Mouse (Mus musculus) gastrocnemius, postnatal 4 days (tissue): ENCODE results near the gene Sncb. TPM values are rescaled to one million over a fixed set of nuclear protein-coding genes. Genes with fewer than 3 reads are reported as not detected.
A peak's percentile ranks its signal among the peaks of the same experiment; 100 is the strongest.
"Not testable (repeated sequence)": the region's sequence is repeated elsewhere in the genome, so short reads cannot be mapped to it uniquely, and the experiment has no call there.

Source experiments
- DNase-seq, 2 experiments: peaks; one replicate each; pipeline ENCODE4 v3.0.0; 2021 to 2022; ENCODE audit warnings: low spot score in 2 of 2, mixed read lengths in 2 of 2
- long read RNA-seq, 2 experiments: library from polyadenylated mRNA; stranded (forward); transcript quantifications; one replicate each; pipeline ENCODE4 v2.0.0; 2021
- total RNA-seq, 2 experiments: library from RNA; stranded (reverse); gene quantifications; 2 replicates each; pipeline ENCODE4 v1.2.3; 2021

The Sncb gene
- total RNA-seq = under 1 TPM in 1 of 2 experiments, not detected in 1; 0.20 TPM
- long read RNA-seq, experiment 1 = 0 reads
- long read RNA-seq, experiment 2 = 0 reads

DNA sequence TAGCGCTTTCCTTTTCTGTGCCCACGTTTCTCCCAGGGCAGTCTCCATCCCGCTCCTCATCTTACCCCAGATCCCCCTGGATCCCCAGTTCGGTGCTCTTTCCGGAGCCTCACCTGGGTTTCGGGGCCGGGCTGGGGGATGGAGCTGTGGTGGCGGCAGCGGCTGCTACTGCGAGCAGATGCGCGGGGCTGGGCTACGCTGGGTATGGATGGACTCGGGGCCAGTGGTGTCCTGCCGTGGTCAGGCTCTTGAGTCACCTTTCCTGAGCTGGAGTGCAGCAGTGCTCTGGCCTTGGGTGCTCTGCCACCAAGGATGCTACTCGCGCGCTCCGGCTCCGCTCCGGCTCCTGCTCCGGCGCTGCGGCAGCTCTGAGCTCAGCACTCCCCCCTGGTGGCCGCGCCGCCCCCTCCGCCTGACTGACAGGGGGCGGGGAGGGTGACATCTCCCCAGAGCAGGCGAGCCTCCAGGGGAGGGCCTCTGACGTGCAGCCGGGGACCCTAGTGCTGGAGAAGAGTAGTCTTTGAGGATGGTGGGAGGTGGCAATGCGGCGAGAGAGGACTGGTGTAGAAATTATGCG is at the start of gene Sncb:
Gene Sncb, minus strand, starts transcription at position 404 of the 577 bp plus-strand sequence.
- DNase-seq = peak in 1 of 2 experiments; percentile 46

DNA sequence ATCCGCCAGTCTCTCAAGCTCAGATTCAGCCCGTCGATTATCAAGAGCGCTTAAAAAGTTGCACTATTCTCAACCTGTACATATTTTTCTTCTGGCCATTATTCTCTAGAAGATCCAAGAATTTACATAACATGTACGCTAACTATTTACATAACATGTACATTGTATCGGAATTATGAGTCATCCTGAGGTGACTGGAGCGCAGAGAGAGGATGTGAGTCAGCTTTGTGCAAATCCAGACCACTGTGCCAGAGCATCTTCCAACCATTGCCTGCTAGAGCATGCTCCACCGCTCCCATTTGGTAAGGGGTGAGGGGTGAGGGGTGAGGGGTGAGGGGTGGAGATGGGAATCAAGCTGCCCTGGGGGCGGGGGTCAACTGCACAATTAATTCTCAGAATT is 47.0 kb upstream of the Sncb start:
- DNase-seq = no peak

DNA sequence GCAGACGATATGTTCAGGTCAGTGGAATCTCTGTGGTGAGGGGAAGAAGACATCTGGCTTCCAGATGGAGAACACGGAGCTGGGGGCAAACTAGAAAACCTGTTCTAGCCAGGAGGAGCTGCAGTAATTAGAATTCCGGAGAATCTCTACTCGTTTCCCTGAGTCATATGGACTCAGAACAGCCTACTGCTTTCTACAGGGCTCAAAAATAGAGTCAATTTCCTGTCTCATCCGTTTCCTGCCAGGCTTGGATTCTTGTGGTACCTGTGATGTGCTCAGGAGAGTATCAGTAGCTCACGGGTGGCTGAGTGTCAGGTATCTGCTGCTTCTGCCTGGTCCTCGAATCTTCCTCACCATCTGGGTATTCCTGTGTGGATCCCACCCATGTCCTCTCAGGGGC is 45.1 kb upstream of the Sncb start:
- no peak for DNase-seq

DNA sequence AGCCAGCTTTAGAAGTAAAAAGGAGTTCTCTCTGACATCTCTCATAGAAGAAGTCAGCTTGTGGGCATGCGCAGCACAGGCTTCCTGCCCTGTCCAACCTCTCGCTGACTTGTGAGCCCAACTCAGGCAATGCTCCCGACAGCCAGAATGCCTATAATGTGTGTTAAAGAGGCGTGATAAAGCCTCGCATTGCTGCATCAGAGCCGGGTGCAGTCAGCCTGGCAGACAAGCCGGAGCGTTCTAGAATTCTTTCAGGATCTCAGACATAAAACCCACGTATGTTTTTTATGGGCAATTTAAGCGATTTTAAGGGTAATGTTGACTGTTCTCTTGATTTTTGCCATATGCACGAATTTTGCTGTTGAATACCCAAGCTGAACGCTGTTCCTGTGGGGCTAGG is 41.7 kb upstream of the Sncb start:
- no peak for DNase-seq

DNA sequence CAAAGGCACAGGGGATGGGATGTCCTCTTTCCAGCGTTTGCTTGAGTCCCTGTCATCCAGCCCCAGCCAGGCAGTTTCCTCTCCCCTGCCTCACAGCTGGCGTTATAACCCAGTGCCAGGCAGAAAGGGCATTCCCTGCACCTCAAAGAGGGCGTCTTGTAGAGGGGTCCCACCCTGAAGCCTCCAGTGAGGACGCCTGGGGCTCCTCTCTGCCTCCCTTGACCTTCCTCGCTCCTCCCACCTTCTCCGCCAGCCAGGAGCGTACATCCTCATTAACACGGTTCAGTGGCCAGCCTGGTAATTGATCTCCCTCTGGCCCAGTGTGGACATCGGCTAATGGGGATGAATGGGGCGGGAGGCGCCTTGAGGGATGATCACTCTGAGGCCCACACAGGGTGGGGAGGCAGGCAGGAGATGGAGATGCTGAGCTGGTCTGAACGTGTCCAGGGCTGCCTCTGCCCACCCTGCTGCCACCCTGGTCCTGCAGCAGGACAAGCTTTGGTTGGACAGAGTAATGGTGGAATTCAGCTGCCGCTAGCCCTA is 40.1 kb upstream of the Sncb start:
- DNase-seq = no peak

GRCm38 (mm10) chr13:54805134-54805838 is 38.9 kb upstream of the Sncb start:
- no peak for DNase-seq

- no peak for DNase-seq
These were observed 36.6 kb upstream of the Sncb start for GRCm38 (mm10) chr13:54803010-54803409.

DNA sequence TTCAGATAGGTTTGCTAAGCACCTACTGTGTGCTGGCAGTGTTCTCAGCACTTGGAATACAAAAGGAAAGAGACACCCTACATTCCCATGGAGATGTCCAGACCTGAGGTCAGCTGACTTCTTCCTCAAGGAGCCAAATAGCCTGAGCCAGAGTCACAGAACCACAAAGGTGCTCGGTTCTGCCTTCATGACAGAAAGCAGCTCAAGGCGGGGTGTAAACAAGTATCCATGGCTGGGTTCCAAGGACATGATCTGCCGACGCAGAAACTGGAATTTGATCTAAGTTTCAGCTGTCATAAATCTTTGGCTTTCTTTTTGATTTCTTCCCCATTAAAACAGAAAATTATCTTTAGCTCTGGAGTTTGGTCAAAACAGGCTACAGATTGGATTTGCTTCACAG is 33.8 kb upstream of the Sncb start:
- DNase-seq = no peak

- DNase-seq = peak; percentile 56 to 69
These were observed 33.3 kb upstream of the Sncb start for GRCm38 (mm10) chr13:54799701-54800100.

GRCm38 (mm10) chr13:54798740-54799139 is 32.3 kb upstream of the Sncb start:
- DNase-seq = no peak

DNA sequence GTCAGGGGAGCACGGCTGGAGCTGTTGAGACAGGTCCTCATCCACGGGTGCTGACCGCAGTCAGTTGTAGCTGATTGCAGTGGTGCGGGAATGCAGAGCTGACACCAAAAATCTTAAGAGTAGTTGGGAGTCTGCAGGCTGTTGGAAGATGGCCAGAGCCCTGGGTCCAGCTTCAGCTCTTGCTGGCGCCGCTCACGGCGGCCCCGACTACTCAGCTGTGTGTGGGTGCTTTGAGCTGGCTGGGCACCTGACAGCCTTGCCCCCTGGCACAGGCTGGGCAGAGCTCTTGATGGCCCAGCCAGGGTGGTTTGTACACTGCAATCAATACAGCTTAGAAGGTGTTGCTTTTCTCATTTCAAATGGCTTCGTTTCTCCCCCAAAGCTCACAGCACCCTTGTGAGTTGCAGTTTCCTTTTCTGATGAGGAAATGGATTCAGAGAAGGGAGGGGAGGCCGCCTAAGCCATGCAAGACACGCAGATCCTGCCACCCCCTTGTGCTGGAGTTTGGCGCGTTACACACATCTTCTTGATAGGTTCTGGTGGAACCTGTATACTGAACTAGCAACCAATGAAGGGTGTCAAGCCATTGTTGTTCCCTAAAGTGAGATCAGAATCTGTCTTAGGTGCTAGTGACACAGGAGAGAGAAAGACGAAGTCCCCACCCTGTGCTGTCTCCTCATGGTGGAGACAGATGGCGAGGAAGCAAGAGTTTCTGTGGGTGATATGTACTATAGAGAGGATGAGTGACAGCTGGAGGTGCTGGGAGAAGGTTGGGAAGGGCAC is 31.7 kb upstream of the Sncb start:
- DNase-seq = no peak

DNA sequence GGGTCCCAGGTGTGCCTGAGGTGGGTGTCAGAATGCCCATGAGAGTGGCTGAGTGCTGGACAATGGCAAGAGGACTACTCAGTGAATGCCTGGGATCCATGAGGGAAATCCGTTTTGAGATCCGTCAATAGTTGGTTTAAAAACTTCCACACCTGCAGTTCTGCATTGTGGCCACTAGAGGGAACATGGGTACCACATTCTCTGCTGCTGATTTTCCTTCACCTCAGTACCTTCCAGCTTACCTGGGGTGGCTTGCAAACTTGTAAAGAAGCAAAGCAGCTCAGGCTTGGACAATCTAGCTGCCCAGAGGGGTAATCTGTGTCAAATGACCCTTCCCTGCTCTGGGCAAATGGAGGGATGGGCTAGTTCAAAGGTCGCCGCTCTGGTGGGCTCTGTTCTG is 31.0 kb upstream of the Sncb start:
- DNase-seq = no peak

GRCm38 (mm10) chr13:54794843-54795242 is 28.4 kb upstream of the Sncb start:
- no peak for DNase-seq

DNA sequence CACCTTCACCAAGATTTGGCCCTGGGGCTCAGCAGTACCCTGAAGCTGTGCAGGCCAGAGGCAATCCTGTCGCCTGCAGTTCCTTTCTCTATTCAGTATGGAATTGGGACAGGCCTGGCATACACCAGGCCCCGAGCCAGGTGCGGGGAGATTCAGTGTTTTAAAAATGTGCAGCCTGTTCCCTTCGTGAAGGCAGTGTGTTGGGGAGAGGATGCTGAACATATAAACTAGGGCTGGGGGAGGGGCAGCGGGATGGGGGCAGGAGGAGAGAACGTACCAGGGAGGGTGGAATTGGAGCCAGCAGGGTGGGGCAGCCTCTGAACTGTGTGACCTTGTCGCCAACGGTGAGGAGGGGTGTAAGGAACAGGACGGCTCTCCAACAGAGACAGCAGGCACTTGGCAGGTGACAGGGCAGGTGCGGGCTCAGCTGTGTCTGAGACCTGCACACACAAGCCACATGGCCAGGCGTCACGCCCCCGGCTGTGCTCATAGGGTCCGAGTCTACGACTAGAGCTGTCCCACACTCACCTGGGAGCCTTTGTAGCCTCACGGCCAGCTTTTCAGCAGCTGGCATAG is 27.7 kb upstream of the Sncb start:
- no peak for DNase-seq

DNA sequence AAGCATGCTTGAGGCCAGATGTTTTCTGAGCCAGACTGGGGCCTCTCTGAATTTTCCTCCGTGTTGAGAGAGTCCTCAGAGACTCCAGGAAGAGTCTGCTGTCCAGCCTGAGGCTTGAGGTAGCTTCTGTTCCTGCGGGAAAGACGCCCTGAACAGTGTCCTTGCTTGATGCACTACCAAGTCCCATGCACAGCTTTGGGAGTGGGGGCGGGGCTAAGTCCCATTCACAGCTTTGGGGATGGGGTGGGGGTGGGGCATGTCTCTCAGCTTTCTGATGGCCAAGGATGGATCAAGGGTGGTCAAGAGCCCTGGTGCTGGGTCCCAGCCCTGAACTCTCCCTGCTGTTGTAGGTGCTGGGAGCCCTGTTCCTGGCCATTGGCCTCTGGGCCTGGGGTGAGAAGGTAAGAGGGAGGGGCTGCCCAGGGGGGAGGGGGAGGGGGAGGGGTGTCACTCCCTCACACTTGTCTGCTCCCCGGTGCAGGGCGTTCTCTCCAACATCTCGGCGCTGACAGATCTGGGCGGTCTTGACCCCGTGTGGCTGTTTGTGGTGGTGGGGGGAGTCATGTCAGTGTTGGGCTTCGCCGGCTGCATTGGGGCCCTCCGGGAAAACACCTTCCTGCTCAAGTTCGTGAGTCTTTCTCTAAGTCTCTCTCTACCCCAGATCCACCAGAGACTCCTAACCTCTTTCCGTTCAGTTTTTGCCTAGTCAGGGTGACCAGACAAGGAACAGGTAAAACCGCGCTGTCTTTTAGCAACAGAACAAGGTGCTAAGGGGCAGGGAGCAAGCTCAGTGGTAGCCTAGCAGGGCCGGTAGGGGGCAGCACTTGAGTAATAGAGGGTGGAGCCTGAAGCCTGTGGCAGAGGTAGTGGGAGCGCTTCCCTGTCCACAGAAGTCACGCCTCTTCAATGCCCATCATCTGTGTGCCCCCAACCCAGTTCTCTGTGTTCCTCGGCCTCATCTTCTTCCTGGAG is 26.1 kb upstream of the Sncb start:
- no peak for DNase-seq

GRCm38 (mm10) chr13:54789561-54790397 is 23.4 kb upstream of the Sncb start:
- DNase-seq = peak in 1 of 2 experiments; percentile 43

- DNase-seq = peak; percentile 90 to 93
These were observed 22.6 kb upstream of the Sncb start, which contains the start of gene Tspan17 for GRCm38 (mm10) chr13:54788740-54789560. Gene Tspan17, plus strand, starts transcription at chr13:54789377.

GRCm38 (mm10) chr13:54787591-54787990 is 21.2 kb upstream of the Sncb start:
- DNase-seq = not testable (repeated sequence)
